Mouse (Mus musculus) myocyte (in vitro differentiated cells): Measurements from ENCODE around the gene P2rx1.

Experiments
- MAX ChIP-seq: IDR thresholded peaks from one replicate; pipeline ENCODE4 v1.6.1; 2011; ENCODE audit warnings: low read depth, mild to moderate bottlenecking, control low read depth
- POLR2A ChIP-seq: IDR thresholded peaks from one replicate; pipeline ENCODE4 v1.6.1; 2011; ENCODE audit warnings: low read depth, mild to moderate bottlenecking, control low read depth, moderate library complexity; ENCODE audit not compliant: insufficient read length

- TF ChIP-seq POLR2A: no peak
- TF ChIP-seq MAX: no peak
Measured at GRCm38 (mm10) chr11:73023827-73024226, 24.9 kb downstream of the P2rx1 start.
